Comparison of ENCODE assay signal across 9 mouse cellular contexts in the genomic region with DNA sequence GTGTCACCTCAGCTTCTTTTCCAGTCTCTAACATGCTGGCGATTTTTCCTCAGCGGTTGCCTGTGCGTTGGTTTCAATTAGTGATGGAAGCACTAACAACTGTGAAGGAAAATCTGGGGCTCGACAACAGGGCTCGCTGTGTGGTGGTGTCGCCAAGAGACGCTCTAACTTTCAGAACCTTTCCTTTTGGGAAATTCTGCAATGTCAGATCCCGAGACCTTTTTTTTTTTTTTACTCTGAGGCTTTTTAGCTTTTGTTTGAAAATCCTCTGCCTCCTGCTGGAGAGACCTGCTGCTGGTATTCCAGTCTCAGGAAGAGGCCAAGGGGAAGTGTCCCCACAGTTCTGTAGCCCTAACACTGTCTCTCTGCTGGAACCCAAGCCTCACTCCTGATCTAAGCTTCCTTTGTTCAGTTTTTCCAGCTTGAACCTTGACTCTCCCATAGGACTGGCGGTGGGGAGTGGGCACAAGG.
A peak's percentile ranks its signal among the peaks of the same experiment; 100 is the strongest.
DNase-seq lines count a peak whose midpoint lies in the region; ATAC-seq and TF ChIP-seq lines count a peak whose summit lies in the region.
"Had no signal": no experiment of that assay in that cellular context is flagged by ENCODE, and none has a peak within 500 bp of the region (broad histone marks: within the 10 kb centered on the region; RNA-seq: fewer than 3 reads in every experiment).

No protein-coding gene starts in this region.

- peak overlapping the region; percentile 12 for H3K4me2 ChIP-seq in CH12.LX (ENCODE audit: insufficient read depth, low read depth, poor library complexity, severe bottlenecking)
- H3K4me2 ChIP-seq in heart, postnatal 0 days (ENCODE audit: low read depth, low read length): peak overlapping the region; percentile 57
- peak overlapping the region; percentile 55 for H3K4me2 ChIP-seq in liver, postnatal 0 days (ENCODE audit: low read depth, low read length)

- H3K79me2 ChIP-seq in CH12.LX (replicated peaks; ENCODE audit: control insufficient read depth, extremely low read depth, insufficient read depth, poor library complexity, severe bottlenecking): no peaks in the 10 kb centered on the region

- no peaks in the 10 kb centered on the region for H3K36me3 ChIP-seq in CH12.LX (replicated peaks in 1 of 2; ENCODE audit: control insufficient read depth in 1 of 2, insufficient read depth in 1 of 2, low read length in 1 of 2)
- H3K36me3 ChIP-seq in heart, postnatal 0 days (replicated peaks; ENCODE audit: control insufficient read depth, insufficient read depth, low read length): no peaks in the 10 kb centered on the region
- H3K36me3 ChIP-seq in liver, postnatal 0 days (replicated peaks; ENCODE audit: insufficient read depth, low read length): no peaks in the 10 kb centered on the region

- H3K27ac ChIP-seq in CH12.LX (ENCODE audit: insufficient read depth, low read depth): no peak overlapping the region
- H3K27ac ChIP-seq in bone marrow macrophage, adult 2 months (ENCODE audit: insufficient read depth, low read depth, low read length): no peak overlapping the region
- peak overlapping the region; percentile 43; the same call in 1 of the 2 replicates for H3K27ac ChIP-seq in heart, postnatal 0 days (ENCODE audit: low read depth)
- no peak overlapping the region for H3K27ac ChIP-seq in liver, postnatal 0 days (ENCODE audit: low read depth)

- in situ Hi-C loops in CH12.LX (cut with MboI; ENCODE audit: low pct_ligation_motif_present, low pct_unique_long_range_greater_than_20kb, low sequenced_read_pairs): no loop called here

- TF ChIP-seq RAD21 in CH12.LX (IDR thresholded peaks at IDR 0.05; ENCODE audit: low read depth, low read length): no peak

- no peaks in the 10 kb centered on the region for H3K4me1 ChIP-seq in CH12.LX (ENCODE audit: control insufficient read depth in 1 of 2, insufficient read depth in 2 of 2)
- 0 out of 2 replicates have a peak, but pooled peaks cover 2% of the 10 kb centered on the region for H3K4me1 ChIP-seq in bone marrow macrophage, adult 2 months (ENCODE audit: control insufficient read depth, insufficient read depth, low read length)
- no peaks in the 10 kb centered on the region for H3K4me1 ChIP-seq in heart, postnatal 0 days (ENCODE audit: control insufficient read depth, insufficient read depth)
- peaks cover 3% of the 10 kb centered on the region for H3K4me1 ChIP-seq in liver, postnatal 0 days (ENCODE audit: insufficient read depth)

- H3K9ac ChIP-seq in CH12.LX (ENCODE audit: insufficient read depth, low read depth): no peak overlapping the region
- H3K9ac ChIP-seq in heart, postnatal 0 days (replicated peaks; ENCODE audit: low read depth, low read length): peak overlapping the region; percentile 24; the same call in 1 of the 2 replicates
- H3K9ac ChIP-seq in liver, postnatal 0 days (replicated peaks): no peak overlapping the region

- TF ChIP-seq POLR2A in CH12.LX (IDR thresholded peaks at IDR 0.05; ENCODE audit: low read depth, low read length): no peak
- TF ChIP-seq POLR2A in bone marrow macrophage, adult 2 months (IDR thresholded peaks at IDR 0.05; ENCODE audit: borderline replicate concordance, low read depth, low read length): no peak

- ATAC-seq in heart, postnatal 0 days (ENCODE audit: insufficient read depth, low read depth): no peak
- ATAC-seq in liver, postnatal 0 days: no peak
- ATAC-seq in megakaryocyte-erythroid progenitor cell, adult 5-6 weeks (replicated peaks; ENCODE audit: low FRiP score, low TSS enrichment, poor library complexity, severe bottlenecking): no peak

- H3K27me3 ChIP-seq in CH12.LX (replicated peaks): no peaks in the 10 kb centered on the region
- 0 out of 2 replicates have a peak, but pooled peaks cover 4% of the 10 kb centered on the region for H3K27me3 ChIP-seq in heart, postnatal 0 days (ENCODE audit: control insufficient read depth, insufficient read depth, low read length)
- no peaks in the 10 kb centered on the region for H3K27me3 ChIP-seq in liver, postnatal 0 days (ENCODE audit: insufficient read depth, low read length)

- DNase-seq in CH12.LX (ENCODE audit: extremely low read depth): no peak
- DNase-seq in heart, postnatal 0 days (ENCODE audit: low spot score): peak; percentile 24
- DNase-seq in liver, postnatal 0 days: no peak
- DNase-seq in urinary bladder, adult 18-20 months (ENCODE audit: low spot score in 2 of 2): no peak
- DNase-seq in cerebellum, adult 9-11 months: no peak
- no peak for DNase-seq in adrenal gland, adult 8-10 months
- DNase-seq: gastrocnemius, postnatal 14 days had no signal

- no peak overlapping the region for H3K4me3 ChIP-seq in CH12.LX (replicated peaks in 1 of 3; ENCODE audit: low read depth in 2 of 3, low read length in 2 of 3, poor library complexity in 1 of 3)
- H3K4me3 ChIP-seq in bone marrow macrophage, adult 2 months (ENCODE audit: insufficient read depth, low read length): peak overlapping the region; percentile 30
- peak overlapping the region; percentile 33 for H3K4me3 ChIP-seq in heart, postnatal 0 days (ENCODE audit: low read depth, low read length)
- H3K4me3 ChIP-seq in liver, postnatal 0 days (ENCODE audit: low read depth, low read length): peak overlapping the region; percentile 11; the same call in 1 of the 2 replicates

- TF ChIP-seq CTCF in CH12.LX (conservative IDR thresholded peaks at IDR 0.05 in 1 of 2, IDR thresholded peaks at IDR 0.05 in 1 of 2; ENCODE audit: low read depth in 2 of 2, low read length in 2 of 2): no peak
- TF ChIP-seq CTCF in bone marrow macrophage, adult 2 months (IDR thresholded peaks at IDR 0.05; ENCODE audit: low read depth, low read length): no peak
- TF ChIP-seq CTCF in heart, postnatal 0 days (IDR thresholded peaks at IDR 0.05; ENCODE audit: low read depth): peak; percentile 20; the same call in 1 of the 2 replicates
- 0 out of 2 replicates have a peak, but pooled peaks have one; percentile 10 for TF ChIP-seq CTCF in liver, postnatal 0 days (IDR thresholded peaks at IDR 0.05; ENCODE audit: low read depth)

- no peak for TF ChIP-seq EP300 in CH12.LX (IDR thresholded peaks at IDR 0.05; ENCODE audit: low read length)
- no peak for TF ChIP-seq EP300 in heart, postnatal 0 days (IDR thresholded peaks at IDR 0.05; ENCODE audit: low read depth)
- no peak for TF ChIP-seq EP300 in liver, postnatal 0 days (IDR thresholded peaks at IDR 0.05; ENCODE audit: low read depth)

- dilution Hi-C loops in CH12.LX (cut with MboI; ENCODE audit: extremely low pct_ligation_motif_present, extremely low pct_unique_long_range_greater_than_20kb, low sequenced_read_pairs): no loop called here

- no peaks in the 10 kb centered on the region for H3K9me3 ChIP-seq in CH12.LX (replicated peaks; ENCODE audit: low read length)
- H3K9me3 ChIP-seq in heart, postnatal 0 days (replicated peaks; ENCODE audit: control insufficient read depth, low read length): no peaks in the 10 kb centered on the region
- H3K9me3 ChIP-seq in liver, postnatal 0 days (ENCODE audit: low read length): no peaks in the 10 kb centered on the region

- WGBS in heart, postnatal 0 days: 11% methylated on average over 9 of the region's 9 CpGs
- 7% methylated on average over 9 of the region's 9 CpGs for WGBS in liver, postnatal 0 days (ENCODE audit: insufficient replicate concordance)

TF ChIP-seq in CH12.LX, 34 proteins besides CTCF, POLR2A, EP300 and RAD21:
- TF ChIP-seq TBP (conservative IDR thresholded peaks at IDR 0.05; ENCODE audit: low read depth, low read length) (no peak), E2F4 (IDR thresholded peaks at IDR 0.05; ENCODE audit: insufficient replicate concordance, low read depth, low read length) (no peak), MAZ (IDR thresholded peaks at IDR 0.05; ENCODE audit: low read depth, low read length) (no peak), POLR2AphosphoS2 (IDR thresholded peaks at IDR 0.05; ENCODE audit: low read depth, low read length) (no peak), TCF12 (IDR thresholded peaks at IDR 0.05; ENCODE audit: low read depth, low read length) (no peak), ZNF384 (IDR thresholded peaks at IDR 0.05; ENCODE audit: low read depth, low read length) (no peak), CHD2 (IDR thresholded peaks at IDR 0.05; ENCODE audit: low read length) (no peak), GABPA (IDR thresholded peaks at IDR 0.05; ENCODE audit: insufficient replicate concordance, low read depth, low read length) (no peak), IRF4 (IDR thresholded peaks at IDR 0.05; ENCODE audit: low read depth, low read length) (no peak), ELF1 (IDR thresholded peaks at IDR 0.05; ENCODE audit: low read depth, low read length) (no peak), JUND (conservative IDR thresholded peaks at IDR 0.05; ENCODE audit: low read depth, low read length) (no peak)

Comparison
In these comparisons a context has a peak if more than half of its experiments do, and no peak if none do; other contexts are left out.
1. H3K4me3 ChIP-seq: peak in bone marrow macrophage, adult 2 months (single experiment), heart, postnatal 0 days (single experiment) and liver, postnatal 0 days (single experiment); none in CH12.LX (0 of 3).
2. CTCF ChIP-seq: peak in heart, postnatal 0 days (single experiment) and liver, postnatal 0 days (single experiment); none in CH12.LX (0 of 2) and bone marrow macrophage, adult 2 months (single experiment).
3. Peak in every context shown above with its lines, with median percentiles within 50 percentile points of each other: H3K4me2 ChIP-seq.